Mouse (Mus musculus) liver, adult 2 months (tissue): ENCODE measurements around the gene Dvl1.

Source experiments
- CTCF ChIP-seq: fragments of 200-500 bp; IDR thresholded peaks from 2 replicates; pipeline ENCODE4 v1.5.1; 2011; ENCODE audit warnings: low read depth, low read length, control low read depth
- POLR2A ChIP-seq: fragments of 200-500 bp; IDR thresholded peaks from 2 replicates; pipeline ENCODE4 v1.6.1; 2011; ENCODE audit warnings: low read length, control low read depth; ENCODE audit not compliant: insufficient read depth; ENCODE audit errors: extremely low read depth

DNA sequence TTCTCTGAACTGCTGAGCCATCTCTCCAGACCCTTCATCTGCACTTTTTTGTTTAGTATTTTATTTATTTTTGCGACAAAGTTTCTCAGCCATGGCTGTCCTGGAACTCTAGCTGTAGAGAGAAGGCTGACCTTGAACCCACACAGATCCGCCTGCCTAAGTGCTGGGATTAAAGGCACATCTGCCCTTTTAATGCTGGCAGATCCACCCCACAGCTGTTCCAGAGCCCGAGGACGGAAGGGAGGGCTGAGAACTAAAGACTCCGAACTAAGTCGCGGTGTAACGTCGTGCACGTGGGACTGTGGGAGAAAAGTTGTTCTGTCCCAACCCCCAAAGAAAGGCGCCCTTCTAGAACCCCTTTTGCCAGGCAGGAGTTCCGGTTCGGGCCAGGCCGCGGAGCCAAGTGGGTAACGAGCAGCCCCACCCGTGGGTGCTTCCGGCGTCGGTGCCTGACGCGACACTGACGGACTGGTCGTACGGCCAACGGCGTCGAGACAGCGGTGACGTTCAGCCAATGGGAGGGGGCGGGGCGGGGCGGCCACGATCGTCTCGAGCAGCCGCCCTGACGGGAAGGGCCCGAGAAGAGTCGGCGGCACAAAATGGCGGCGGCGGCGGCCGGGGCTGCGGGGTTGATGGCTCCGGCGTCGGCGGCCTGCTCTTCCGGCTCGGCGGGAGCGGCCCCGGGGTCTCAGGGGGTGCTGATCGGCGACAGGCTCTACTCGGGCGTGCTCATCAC lies 35.1 kb upstream of the Dvl1 start, which contains the start of gene Ccnl2:
- TF ChIP-seq POLR2A: peak; percentile 67; the same call in 1 of the 2 replicates
- TF ChIP-seq CTCF: no peak
